Mouse (Mus musculus) testis, postnatal 14 days (tissue): ENCODE results near the gene Nxpe4.
"Not testable (repeated sequence)": the region's sequence is repeated elsewhere in the genome, so short reads cannot be mapped to it uniquely, and the experiment has no call there.

ENCODE experiments used
- DNase-seq: peaks from one replicate; pipeline ENCODE4 v3.0.0; 2021; ENCODE audit warnings: low spot score

The Nxpe4 gene

DNA sequence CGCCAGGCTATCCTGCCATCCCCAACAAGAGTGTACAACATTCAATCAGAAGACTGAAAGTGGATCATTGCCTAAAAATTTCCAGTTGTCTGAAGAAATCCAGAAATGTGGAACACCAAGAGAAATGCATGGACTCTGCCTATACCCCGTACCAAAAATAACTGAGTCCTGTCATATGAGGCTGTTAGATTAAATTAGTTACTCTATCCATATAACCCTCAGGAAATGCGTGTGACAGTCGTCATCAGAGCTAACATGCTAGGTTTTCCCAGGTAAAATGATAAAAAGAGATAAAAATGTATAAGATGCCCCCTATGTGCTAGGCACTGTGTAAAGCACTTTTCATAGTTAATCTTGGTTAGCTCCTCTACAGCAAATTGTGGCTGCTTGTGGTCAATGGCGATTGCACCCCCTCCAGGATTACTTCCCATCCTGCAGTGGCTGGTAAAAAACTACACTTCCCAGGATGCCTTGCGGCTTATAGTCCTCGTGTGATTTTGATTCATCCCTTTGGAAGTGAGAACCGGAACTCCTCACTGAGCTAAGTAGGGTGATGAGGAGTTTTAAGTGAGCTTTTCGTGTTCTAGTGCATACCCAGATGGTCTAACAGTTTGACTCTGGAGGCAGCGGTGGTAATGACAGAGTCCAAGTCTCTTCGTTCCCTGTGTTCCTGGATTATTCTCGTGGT is at the start of gene Nxpe4:
Gene Nxpe4 (plus strand): TSS at position 519 of the 688 bp plus-strand sequence.
- DNase-seq: peak; percentile 47

GRCm38 (mm10) chr9:48126815-48127214 is 35.0 kb upstream of the Nxpe4 start:
- DNase-seq: no peak

GRCm38 (mm10) chr9:48137507-48137906 is 24.3 kb upstream of the Nxpe4 start:
- DNase-seq: no peak

- no peak for DNase-seq
Observed at GRCm38 (mm10) chr9:48140485-48141411, 21.1 kb upstream of the Nxpe4 start.

DNA sequence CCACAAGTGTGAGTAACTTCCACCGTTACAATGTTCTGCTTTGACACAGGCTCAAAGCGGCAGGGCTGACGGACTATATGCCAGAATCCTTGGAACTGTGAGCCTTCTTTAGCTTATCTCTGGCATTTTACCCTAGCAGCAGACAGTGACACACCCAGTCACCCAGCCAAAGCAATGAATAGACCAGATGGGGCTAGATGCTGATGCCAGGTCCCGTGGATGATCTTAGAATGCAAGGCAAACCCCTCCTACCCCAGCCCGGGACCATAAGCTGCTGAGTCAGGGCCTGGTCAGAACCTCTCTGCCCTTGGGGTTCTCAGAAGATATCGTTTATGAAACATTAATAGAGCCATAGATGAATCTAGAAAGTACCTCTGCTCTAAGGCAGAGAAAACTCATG is 19.2 kb upstream of the Nxpe4 start:
- DNase-seq: no peak

GRCm38 (mm10) chr9:48146761-48147160 is 15.1 kb upstream of the Nxpe4 start:
- DNase-seq: no peak

DNA sequence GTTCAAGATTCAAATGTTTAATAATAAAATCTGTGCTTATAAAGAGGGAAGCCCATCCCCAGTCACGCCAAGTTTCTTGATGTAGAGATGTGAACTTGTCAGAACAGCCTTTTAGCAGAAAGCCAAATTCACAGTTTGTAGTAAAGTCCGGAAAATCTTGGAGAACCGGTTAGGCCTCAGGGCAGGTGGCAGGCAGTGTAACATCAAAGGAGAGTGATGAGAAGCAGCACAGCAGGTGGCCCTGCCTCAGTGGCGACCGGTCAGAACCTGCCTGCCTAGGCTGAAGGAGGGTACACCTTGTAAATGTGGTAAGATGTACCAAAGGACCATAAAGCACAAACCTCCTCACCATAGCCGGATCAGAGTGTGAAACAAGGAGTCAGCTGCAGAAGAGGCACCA is 4.7 kb downstream of the Nxpe4 start:
- not testable (repeated sequence) for DNase-seq

GRCm38 (mm10) chr9:48176764-48177163 is 14.9 kb downstream of the Nxpe4 start:
- DNase-seq: no peak

GRCm38 (mm10) chr9:48181300-48181699 is 19.5 kb downstream of the Nxpe4 start:
- no peak for DNase-seq

DNA sequence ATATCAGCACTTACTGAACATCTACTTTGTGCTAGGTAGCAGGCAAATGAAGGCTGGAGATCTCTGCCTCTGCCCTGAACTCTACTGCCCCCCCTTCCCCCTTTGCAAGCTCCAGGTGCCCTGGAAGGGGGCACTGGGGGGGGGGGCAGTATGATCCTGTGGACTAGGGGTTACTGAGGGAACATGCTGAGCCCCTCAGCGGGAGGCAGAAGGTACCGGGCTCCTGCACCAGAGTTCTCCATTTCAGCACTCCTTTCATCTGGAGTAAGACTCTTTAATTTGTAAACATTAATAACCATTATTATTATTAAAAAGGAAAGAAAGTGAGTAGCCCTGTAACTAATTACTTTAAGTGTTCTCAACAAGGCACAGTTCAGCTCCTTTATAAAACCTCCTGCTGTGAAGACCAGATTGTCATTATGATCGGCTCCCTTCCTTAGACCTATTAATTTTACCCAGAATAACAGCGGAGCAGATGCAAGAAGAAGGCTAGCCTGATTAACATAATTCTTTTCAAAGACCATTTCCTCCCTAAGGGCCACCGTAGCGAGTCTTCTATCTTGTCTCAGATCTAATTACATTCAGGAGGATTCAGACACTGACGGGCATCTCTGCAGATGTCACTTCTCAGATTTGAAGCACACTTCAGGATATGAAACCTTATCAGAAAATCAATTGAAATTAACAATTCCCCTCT is 21.0 kb downstream of the Nxpe4 start:
- no peak for DNase-seq

- DNase-seq: peak; percentile 15
Observed at GRCm38 (mm10) chr9:48184319-48184718, 22.5 kb downstream of the Nxpe4 start.

DNA sequence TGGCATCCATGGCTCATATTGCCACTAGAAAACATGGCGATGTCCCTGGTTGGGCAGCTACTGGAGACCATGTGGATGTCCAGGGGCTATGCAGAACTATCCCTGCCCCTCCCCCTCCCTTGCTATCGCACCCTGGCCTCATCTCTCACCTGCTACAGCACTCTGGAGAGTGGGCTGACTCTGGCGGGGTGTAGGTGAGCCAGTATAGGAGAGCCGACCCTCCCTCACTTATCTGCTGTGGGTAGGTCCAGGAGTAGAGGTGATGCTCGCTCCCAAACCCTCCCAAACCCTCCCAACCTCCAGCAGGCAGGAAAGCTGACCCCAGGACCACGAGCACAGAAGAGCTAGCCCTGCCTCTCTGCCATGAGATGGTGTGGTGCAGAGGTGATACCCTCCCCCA is 27.0 kb downstream of the Nxpe4 start:
- DNase-seq: no peak

DNA sequence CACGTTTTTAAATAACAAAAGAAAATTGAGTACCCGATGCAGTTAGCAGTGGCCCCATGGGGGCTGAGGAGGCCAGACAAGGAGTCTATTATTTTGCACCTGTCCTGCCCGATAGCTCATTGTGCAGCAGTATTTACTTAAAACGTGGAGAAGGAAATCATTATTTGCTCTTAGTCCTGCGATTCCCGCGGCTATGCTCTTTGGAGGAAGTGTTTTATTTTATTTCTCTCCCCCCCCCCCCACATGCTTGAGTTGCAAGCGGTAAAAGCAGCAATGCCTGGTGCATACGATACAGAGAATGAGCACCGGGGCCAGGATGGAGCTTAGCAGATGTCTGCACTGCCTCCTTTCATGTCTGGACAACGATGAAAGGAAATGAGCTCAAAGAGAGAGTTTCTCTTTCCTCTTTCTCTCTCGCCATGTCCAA is 35.6 kb downstream of the Nxpe4 start:
- no peak for DNase-seq

- DNase-seq: no peak
Observed at GRCm38 (mm10) chr9:48210970-48211369, 49.1 kb downstream of the Nxpe4 start.

DNA sequence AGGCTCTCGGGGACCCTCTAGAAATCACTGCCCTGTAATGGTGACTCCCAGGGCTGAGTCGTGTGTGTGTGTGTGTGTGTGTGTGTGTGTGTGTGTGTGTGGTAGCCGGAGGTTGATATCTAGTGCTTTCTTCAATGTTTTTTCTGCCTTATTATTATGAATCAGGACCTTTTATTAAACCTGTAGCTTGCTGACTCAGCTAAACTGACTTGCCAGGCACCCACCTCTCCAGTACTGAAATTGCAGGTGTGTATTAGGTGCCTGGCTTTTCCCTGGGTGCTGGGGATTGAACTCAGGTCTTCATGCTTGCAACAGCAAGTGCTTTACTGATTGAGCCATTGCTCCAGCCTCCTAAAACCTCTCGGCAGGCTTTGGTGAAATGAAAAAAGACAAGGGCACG is 50.1 kb downstream of the Nxpe4 start:
- no peak for DNase-seq

GRCm38 (mm10) chr9:48214751-48215150 is 52.9 kb downstream of the Nxpe4 start:
- no peak for DNase-seq

DNA sequence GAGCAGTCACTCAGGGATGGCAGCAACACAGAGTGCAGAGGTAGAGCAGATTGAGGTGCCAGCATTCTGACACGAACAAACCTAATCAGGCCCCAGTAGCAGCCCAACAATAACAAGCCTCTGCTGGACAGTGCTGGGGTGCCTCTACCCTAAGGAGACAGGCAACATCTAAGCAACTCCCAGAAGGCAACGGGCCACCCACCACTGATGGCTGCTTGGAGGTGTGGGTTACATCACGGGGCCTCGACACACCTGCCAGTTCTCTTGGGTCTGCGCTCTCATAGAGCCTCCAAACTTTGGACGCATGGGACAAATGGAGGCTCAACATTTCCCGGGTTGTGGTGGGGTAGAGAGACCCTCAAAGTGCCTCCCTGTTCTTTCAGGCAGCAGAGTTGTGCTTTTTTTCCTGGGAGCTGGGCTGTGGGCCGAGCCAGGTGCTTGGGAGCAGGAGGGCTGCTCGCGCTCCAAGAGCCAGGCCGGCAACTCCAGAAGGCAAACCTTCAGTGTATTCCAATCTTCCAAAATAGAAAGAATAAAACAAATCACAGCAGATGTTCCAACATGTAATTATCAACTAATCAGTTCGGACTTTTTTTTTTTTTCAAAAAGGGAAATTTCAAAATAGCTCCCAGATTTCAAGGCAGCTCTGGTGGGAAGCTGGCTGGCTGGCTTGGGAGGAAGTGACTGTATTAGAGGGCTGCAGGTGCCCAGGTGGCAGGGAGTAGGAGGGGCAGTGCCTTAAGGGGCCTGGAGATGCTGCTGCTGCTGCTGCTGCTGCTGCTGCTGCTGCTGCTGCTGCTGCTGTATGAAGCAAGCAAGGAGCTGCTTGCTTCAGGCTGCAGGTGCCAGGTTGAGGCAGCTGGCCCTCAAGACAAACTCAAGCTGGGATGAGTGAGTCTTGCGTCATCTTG is 54.5 kb downstream of the Nxpe4 start:
- DNase-seq: no peak

DNA sequence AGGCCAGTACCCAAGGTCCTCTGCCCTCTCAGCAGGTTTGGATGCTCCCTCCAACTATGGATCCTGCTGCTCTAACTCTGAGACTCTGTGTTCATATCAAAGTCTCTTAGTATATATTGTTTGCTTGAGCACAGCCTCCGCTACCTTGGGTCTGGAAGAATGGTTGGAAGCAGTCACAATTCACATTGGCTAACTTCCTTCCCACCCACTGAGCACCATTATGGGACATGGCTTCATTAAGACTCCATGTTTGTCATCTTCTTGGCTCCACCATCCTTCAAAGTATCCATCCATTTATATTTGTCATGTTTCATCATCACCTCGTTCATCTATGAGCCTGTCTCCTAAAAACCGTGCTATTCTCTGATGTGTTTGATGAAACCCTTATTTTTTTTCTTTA is 68.9 kb downstream of the Nxpe4 start:
- no peak for DNase-seq

- DNase-seq: no peak
Observed at GRCm38 (mm10) chr9:48236455-48236854, 74.6 kb downstream of the Nxpe4 start.

DNA sequence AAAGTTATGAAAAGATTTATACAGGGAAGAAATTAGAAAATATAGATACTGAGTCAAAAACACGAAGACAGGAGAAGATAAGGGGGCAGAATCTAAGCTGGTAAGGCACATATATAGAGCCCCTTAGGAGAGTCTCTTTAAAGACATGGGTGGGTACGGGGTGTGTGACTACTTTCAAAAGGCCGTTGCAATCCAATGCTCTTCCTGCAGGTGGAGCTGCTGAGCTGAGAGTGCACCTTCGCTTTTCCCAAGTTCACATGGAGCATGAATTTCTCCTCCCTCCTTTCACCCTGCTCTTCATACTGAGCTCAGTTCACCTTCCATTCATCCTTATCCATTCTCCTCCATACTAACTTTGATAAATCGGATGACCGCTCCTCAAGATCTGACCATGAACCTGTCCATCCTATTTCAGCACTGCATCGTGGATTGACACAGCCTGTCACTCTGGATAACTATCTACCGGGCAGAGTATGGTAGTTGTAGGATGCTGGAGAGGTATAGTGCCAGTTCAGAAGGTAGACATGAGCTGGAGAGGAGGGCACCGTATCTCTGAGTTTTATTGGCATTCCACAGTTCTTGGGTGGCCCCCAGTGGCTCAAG is 76.4 kb downstream of the Nxpe4 start:
- DNase-seq: no peak

DNA sequence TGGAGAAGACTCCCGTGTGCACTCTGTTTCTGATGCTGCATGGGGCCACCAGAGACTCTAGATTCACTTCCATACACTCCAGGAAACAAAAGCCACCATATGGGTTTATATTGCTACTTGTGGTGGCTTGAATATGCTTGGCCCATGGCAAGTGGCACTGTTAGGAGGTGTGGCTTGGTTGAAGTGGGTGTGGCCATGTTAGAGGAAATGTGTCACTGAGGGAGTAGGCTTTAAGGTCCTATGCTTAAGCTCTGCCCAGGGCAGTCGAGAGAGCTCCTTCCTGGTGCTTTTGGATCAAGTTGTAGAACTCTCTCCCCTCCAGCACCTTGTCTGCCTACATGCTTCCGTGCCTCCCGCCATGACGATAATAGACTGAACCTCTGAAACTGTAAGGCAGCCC is 77.6 kb downstream of the Nxpe4 start:
- no peak for DNase-seq
